Mouse (Mus musculus) forebrain, embryonic 12.5 days (tissue): ENCODE results near the gene Lman1l. TPM values are rescaled to one million over a fixed set of nuclear protein-coding genes. Genes with fewer than 3 reads are reported as not detected.

Experiments used
- ATAC-seq: fragments of 200-750 bp; cut with Nextera tagmentation; 2 replicates; pipeline ENCODE4 v1.8.0; 2017; ENCODE audit warnings: moderate TSS enrichment; ENCODE audit not compliant: low FRiP score
- H3K27ac ChIP-seq: fragments of 300-500 bp; sonication (generic); 2 replicates; pipeline ENCODE4 v1.5.1; 2016; ENCODE audit warnings: mild to moderate bottlenecking
- H3K27me3 ChIP-seq: fragments of 300-500 bp; sonication (generic); 2 replicates; pipeline ENCODE4 v1.6.1; 2016; ENCODE audit warnings: mild to moderate bottlenecking
- H3K36me3 ChIP-seq: fragments of 300-500 bp; sonication (generic); replicated peaks from 2 replicates; pipeline ENCODE4 v1.6.1; 2016; ENCODE audit warnings: mild to moderate bottlenecking
- H3K4me1 ChIP-seq: fragments of 300-500 bp; sonication (generic); 2 replicates; pipeline ENCODE4 v1.6.1; 2016
- H3K4me2 ChIP-seq: fragments of 300-500 bp; sonication (generic); 2 replicates; pipeline ENCODE4 v1.6.1; 2016; ENCODE audit warnings: mild to moderate bottlenecking, moderate library complexity
- H3K4me3 ChIP-seq: fragments of 300-500 bp; sonication (generic); replicated peaks from 2 replicates; pipeline ENCODE4 v1.5.1; 2016; ENCODE audit warnings: mild to moderate bottlenecking
- H3K9ac ChIP-seq: fragments of 300-500 bp; sonication (generic); 2 replicates; pipeline ENCODE4 v1.6.1; 2016; ENCODE audit warnings: mild to moderate bottlenecking
- H3K9me3 ChIP-seq: fragments of 300-500 bp; sonication (generic); 2 replicates; pipeline ENCODE4 v1.6.1; 2016
- WGBS: fragments of 180-500 bp; shearing (Covaris S2); methylation state at CpG from one replicate; pipeline ENCODE4 v1.1.7; 2016; 5-methylcytosine and 5-hydroxymethylcytosine counted together
- polyA plus RNA-seq: library from polyadenylated mRNA; unstranded; fragments of >200 nt; fragmentation: Nextera tagmentation; extraction: Ambion mirVana; gene quantifications from 2 replicates; pipeline ENCODE4 v1.2.1, GENCODE M21; 2016

The Lman1l gene
- polyA plus RNA-seq, 1 experiment from 2014 or later: not detected

DNA sequence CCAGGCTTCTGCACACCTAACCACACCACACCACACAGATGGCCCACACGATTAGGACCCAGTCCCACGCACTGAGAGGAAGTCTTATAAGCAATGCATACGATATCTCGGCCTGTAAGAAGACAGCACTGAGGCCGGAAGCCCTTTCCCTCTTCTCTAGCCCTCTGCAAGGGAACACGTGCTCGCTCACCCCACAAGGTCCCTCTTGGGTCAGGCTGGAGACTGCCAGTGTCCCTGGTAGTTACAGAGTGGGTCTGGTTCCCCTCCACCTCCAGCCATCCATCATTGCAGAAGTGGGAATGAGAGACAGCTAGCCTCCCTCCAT is 23.2 kb upstream of the Lman1l start:
- Histone ChIP-seq H3K4me2 (peak overlapping the region; percentile 98), H3K27me3 (no peaks in the 10 kb centered on the region), H3K27ac (no peak overlapping the region), H3K4me1 (peaks cover 59% of the 10 kb centered on the region), H3K9ac (peak overlapping the region; percentile 99), H3K9me3 (no peaks in the 10 kb centered on the region), H3K4me3 (peak overlapping the region; percentile 94), H3K36me3 (peaks cover 4% of the 10 kb centered on the region; the same call in 1 of the 2 replicates)
- ATAC-seq: no peak
- WGBS: 69% methylated on average over 7 of the region's 7 CpGs

DNA sequence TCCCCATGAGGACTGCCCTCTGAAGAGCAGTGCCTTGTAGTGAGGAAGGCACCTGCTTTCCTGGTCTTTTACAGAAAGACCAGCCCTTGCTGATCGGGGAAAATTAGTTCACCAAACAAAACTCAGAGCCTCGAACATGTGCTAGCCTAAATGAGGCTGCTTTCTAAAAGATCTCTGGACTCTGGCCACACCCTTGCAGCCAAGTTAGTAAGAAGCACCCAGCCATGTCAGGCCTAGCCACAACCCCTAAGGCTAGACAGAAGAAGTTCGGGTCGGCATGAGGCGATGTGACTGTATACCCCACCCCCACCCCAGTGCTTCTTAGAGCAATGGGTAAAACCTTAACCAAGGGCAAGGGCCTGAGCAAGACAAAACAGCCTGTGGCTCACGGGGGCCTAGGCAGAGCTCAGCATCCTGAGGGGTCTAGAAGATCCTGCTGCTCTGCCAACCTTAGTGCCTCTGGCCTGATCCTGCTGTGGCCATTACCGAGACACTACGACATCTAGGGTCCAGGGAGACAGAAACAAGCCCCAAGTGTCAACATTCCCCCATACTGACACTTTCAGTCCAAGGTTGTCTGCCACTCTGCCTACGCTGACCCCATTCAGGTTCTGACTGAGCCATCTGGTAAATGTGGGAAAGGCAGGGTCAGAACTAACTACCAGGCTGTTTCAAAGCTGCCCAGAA is 22.7 kb upstream of the Lman1l start:
- WGBS: 77% methylated on average over 9 of the region's 9 CpGs
- peak overlapping the region; percentile 98 for H3K4me2 ChIP-seq
- H3K27me3 ChIP-seq: no peaks in the 10 kb centered on the region
- no peaks in the 10 kb centered on the region for H3K9me3 ChIP-seq
- H3K4me3 ChIP-seq: peak overlapping the region; percentile 94
- no peak for ATAC-seq
- H3K36me3 ChIP-seq: peaks cover 4% of the 10 kb centered on the region; the same call in 1 of the 2 replicates
- peaks cover 64% of the 10 kb centered on the region for H3K4me1 ChIP-seq
- H3K9ac ChIP-seq: peak overlapping the region; percentile 99
- H3K27ac ChIP-seq: no peak overlapping the region

DNA sequence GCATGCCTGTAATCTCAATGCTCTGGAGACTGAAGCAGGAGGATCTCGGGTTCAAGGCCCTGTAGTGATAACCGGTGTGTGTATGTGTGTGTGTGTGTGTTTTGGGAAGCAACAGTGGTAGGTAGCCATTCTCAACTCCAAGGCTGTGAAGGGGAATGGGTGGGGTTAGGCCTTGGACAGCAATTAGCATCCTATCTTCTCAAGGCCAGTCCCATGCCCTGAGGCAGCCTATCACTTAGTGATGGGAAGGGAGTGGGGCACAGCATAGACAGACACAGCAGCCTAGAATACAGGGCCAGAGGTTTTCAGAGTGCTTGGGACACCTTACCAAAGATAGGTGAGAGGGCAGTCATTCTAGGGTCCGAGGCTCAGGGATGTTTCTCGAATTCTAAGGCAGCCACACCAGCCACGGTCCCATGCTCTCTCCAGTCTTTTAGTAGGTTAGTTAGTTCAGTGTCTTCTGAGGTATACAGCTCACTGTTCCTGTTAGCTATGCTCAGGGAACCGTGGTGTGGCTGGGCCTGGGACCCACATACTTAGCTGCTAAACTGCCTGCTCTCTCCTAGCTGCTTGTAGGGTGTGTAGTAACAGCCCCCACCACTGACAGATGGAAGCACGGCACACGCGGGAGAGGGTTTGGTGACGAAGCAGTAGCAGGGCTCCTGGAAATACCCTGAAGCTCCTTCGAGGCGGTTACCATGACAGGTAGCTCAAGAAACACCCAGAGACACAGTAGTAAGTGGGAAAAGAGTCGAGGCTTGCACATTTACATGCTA is 21.4 kb upstream of the Lman1l start:
- peaks cover 76% of the 10 kb centered on the region for H3K4me1 ChIP-seq
- WGBS: 93% methylated on average over 13 of the region's 13 CpGs
- H3K9ac ChIP-seq: no peak overlapping the region

DNA sequence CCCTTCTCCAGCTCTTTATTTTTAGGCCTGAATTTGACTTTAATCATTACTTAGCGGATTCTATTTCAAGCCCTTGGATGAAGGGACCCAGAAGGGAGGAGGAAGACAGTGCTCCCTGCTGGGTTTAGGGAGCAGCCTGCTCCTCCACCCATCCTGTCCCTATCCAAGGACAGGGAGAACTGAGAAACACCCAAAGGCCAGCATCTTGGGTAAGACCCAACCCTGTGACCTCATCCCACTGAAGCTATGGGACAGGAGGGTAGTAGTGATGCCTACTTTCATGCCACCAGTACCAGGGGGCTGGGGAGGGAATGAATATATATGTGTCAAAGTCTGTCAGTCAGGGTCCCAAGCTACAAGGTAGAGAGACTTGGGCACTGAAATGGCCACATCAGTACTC is 20.4 kb upstream of the Lman1l start:
- Histone ChIP-seq H3K4me2 (0 out of 2 replicates have a peak overlapping the region, but pooled peaks have one; percentile 25), H3K27me3 (no peaks in the 10 kb centered on the region), H3K4me1 (peaks cover 76% of the 10 kb centered on the region), H3K9ac (no peak overlapping the region), H3K4me3 (0 out of 2 replicates have a peak overlapping the region, but pooled peaks have one; percentile 7), H3K36me3 (peaks cover 4% of the 10 kb centered on the region; the same call in 1 of the 2 replicates), H3K27ac (no peak overlapping the region), H3K9me3 (no peaks in the 10 kb centered on the region)
- no peak for ATAC-seq
- WGBS: 77% methylated on average over 1 of the region's 1 CpGs

More for the DNA sequence above, 21.4 kb upstream of the Lman1l start:
- no peak overlapping the region for H3K4me2 ChIP-seq
- H3K27ac ChIP-seq: no peak overlapping the region
- H3K4me3 ChIP-seq: no peak overlapping the region
- no peaks in the 10 kb centered on the region for H3K27me3 ChIP-seq
- peaks cover 4% of the 10 kb centered on the region; the same call in 1 of the 2 replicates for H3K36me3 ChIP-seq
- ATAC-seq: no peak
- no peaks in the 10 kb centered on the region for H3K9me3 ChIP-seq

DNA sequence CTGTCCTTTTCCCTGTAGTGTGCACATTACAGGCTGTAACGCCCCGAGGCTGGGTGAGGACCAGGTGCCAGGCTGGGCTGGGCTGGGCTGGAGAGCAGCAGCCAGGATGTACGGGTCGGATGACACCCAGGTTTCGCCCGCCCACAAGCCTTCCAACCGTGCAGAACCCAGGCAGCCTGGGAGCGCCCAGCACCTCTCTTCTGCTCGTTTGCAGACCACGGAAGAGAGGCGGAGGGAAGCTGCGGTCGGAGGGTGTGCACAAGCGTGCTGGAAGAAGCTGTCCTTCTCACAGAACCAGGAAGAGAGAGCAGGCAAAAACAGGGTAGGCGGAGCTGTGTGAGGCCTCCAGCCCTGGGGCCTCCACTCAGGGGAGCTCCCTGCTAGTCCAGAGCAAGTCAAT is 19.8 kb upstream of the Lman1l start:
- Histone ChIP-seq H3K4me3 (peak overlapping the region; percentile 7; the same call in 1 of the 2 replicates), H3K27ac (peak overlapping the region; percentile 50), H3K4me2 (peak overlapping the region; percentile 25), H3K4me1 (peaks cover 74% of the 10 kb centered on the region), H3K9me3 (no peaks in the 10 kb centered on the region), H3K27me3 (no peaks in the 10 kb centered on the region), H3K36me3 (peaks cover 4% of the 10 kb centered on the region; the same call in 1 of the 2 replicates), H3K9ac (peak overlapping the region; percentile 38; the same call in 1 of the 2 replicates)
- no peak for ATAC-seq
- 32% methylated on average over 15 of the region's 15 CpGs for WGBS

DNA sequence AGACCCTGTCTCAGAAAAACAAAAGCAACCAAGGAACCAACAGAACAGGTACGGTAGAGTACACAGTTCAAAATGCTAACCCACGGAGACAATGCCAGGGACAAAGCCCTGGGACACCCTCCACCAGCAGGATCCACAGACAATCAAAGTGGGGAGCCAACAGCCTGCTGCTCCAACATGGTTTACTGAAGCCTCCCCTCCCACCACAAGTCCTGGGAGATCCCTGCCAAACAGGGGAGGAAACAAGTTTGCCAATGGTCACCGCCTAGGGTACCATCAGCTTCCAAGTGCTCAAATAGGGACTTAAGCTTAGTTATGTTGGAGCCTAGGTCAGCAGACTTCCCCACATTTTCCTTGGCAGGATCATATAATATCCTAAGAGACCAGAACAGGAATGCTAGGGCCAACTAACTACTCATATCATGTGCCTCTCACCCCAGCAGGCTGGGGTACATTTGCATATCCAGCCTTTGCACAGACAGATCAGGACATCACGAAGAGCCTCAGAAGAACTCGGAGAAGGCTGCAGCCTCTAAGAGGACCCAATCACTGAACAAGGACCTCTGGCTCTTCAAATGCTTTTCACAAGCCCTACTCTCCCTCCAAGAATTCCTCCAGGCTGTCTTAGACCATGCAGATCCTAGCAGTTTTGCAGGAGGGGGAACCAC is 19.2 kb upstream of the Lman1l start:
- Histone ChIP-seq H3K27me3 (no peaks in the 10 kb centered on the region), H3K27ac (peak overlapping the region; percentile 63; the same call in 1 of the 2 replicates), H3K36me3 (peaks cover 4% of the 10 kb centered on the region; the same call in 1 of the 2 replicates), H3K4me2 (peak overlapping the region; percentile 25), H3K4me1 (peaks cover 74% of the 10 kb centered on the region), H3K9me3 (no peaks in the 10 kb centered on the region), H3K4me3 (peak overlapping the region; percentile 7; the same call in 1 of the 2 replicates), H3K9ac (0 out of 2 replicates have a peak overlapping the region, but pooled peaks have one; percentile 22)
- no peak for ATAC-seq
- WGBS: 73% methylated on average over 5 of the region's 5 CpGs

DNA sequence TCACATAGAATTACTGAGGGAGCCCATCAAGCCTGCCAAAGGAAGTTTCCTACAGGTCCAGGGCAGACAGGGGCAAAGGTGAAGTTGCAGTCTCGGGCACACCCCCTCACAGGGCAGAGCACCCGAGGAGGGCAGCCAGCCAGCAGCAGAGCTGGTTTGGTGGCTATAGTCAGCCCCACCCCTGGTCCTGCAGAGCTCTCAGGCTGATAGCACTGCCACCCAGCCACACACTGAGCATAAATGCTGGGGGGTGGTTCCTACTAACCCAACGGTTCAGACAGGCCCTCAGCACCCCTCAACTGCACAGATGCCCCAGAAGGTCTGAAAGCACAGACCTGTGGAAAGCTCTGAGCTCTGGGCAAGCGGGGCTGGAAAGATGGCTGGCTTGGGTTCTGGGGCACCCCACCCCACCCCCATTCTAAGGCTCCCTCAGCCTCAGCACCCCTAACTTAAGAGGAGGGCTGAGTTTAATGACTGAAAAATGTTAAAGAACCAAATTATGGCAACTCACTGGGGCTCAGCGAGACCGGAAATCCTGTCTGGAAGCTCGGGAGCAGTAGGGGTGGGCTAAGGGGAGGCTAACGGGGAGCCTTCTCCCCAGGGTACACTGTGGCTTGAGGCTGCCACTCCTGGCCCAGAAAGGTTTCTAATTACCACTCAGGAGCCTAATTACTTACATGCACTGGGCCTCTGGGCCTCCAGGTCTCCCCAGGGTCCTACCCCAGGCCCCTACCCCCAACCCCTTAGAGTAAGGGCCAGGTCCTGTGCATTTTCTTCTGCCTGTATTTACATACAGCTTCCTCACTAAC is 18.3 kb upstream of the Lman1l start:
- Histone ChIP-seq H3K9me3 (no peaks in the 10 kb centered on the region), H3K27me3 (no peaks in the 10 kb centered on the region), H3K27ac (peak overlapping the region; percentile 63), H3K36me3 (peaks cover 7% of the 10 kb centered on the region; the same call in 1 of the 2 replicates), H3K4me1 (peaks cover 76% of the 10 kb centered on the region), H3K4me3 (no peak overlapping the region), H3K4me2 (0 out of 2 replicates have a peak overlapping the region, but pooled peaks have one; percentile 6), H3K9ac (0 out of 2 replicates have a peak overlapping the region, but pooled peaks have one; percentile 22)
- 60% methylated on average over 8 of the region's 8 CpGs for WGBS
- ATAC-seq: no peak

DNA sequence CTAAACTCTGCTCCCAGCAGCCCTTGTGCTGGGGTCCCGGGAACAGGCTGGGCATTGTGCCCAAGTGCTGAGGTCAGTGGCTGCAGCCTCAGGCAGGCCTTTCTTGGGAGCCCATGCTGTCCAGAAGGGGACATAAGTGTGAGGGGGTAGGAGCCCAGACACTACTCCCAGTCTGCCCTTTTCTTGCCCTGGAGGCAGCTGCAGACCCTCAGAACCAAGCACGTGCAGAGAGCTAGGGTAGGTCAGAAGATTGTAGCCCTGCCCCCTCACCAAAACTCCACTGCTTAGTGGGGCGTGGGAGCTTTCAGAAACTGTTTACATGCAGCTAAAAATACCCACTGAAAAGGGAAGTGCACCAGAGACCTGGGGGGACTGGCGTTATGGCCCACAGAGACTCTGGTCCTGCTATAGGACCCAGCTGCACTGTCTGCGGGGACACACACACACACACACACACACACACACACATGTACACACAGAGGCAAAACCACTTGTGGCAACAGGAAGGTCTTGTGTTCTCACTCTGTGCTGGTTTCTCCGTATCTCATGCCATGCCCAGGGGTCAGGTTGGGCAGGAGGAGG is 17.3 kb upstream of the Lman1l start:
- ATAC-seq: no peak
- 0 out of 2 replicates have a peak overlapping the region, but pooled peaks have one; percentile 22 for H3K27ac ChIP-seq
- H3K36me3 ChIP-seq: peaks cover 7% of the 10 kb centered on the region; the same call in 1 of the 2 replicates
- no peaks in the 10 kb centered on the region for H3K9me3 ChIP-seq
- H3K9ac ChIP-seq: no peak overlapping the region
- H3K4me3 ChIP-seq: no peak overlapping the region
- peaks cover 70% of the 10 kb centered on the region for H3K4me1 ChIP-seq
- whole genome bisulfite sequencing: 61% methylated on average over 6 of the region's 6 CpGs
- no peaks in the 10 kb centered on the region for H3K27me3 ChIP-seq
- H3K4me2 ChIP-seq: no peak overlapping the region

DNA sequence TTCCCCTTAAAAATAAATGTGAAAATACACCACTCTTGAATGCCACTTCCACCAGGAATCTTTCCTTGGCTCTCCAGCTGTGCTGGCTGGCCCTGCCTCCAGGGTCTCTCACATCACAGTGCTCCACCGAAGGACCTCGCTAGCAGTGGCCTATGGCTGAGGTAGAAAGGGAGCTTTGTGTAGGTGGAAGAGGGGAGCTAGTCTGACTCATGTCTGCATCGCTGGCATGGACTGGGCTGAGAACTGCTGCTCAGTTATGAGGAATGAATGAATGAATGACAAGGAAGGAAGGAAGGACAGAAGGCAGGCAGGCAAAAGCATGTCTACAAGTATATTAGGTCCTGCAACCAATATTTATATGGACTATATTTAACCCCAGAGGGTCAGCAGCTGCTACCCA is 16.7 kb upstream of the Lman1l start:
- Histone ChIP-seq H3K9ac (no peak overlapping the region), H3K27ac (peak overlapping the region; percentile 22; the same call in 1 of the 2 replicates), H3K4me3 (no peak overlapping the region), H3K4me2 (no peak overlapping the region), H3K9me3 (no peaks in the 10 kb centered on the region), H3K36me3 (peaks cover 7% of the 10 kb centered on the region; the same call in 1 of the 2 replicates), H3K27me3 (no peaks in the 10 kb centered on the region), H3K4me1 (peaks cover 65% of the 10 kb centered on the region)
- WGBS: 76% methylated on average over 3 of the region's 3 CpGs
- no peak for ATAC-seq

DNA sequence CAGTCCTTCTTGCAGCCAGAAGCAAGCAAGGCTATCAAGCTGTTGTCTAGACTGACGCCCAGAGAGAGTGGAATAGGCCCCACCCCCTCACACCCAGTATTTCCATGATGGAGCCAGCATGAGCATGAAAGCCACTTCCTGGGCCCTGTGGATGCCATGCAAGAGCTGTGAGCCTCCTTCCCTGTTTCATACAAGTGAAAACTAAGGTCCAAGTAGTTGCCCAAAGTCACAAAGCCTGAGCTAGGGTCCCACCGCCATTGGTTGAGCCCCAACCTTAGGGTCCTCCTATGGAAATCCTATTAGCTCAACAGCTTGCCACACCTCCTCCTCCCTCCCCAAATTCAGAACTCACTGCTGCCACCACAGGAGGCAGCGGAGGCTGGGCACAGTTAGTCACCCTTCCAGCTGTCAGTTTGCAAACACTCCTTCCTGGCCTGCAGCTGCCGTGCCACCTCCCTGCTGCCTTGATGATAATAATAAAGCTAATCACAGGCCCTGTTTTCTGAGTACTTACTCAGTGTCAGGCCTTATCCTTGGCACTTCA is 13.0 kb upstream of the Lman1l start:
- H3K4me2 ChIP-seq: no peak overlapping the region
- H3K27me3 ChIP-seq: no peaks in the 10 kb centered on the region
- no peaks in the 10 kb centered on the region for H3K9me3 ChIP-seq
- 32% methylated on average over 4 of the region's 4 CpGs for WGBS
- peaks cover 34% of the 10 kb centered on the region for H3K36me3 ChIP-seq
- ATAC-seq: no peak
- peaks cover 28% of the 10 kb centered on the region for H3K4me1 ChIP-seq
- H3K27ac ChIP-seq: no peak overlapping the region
- H3K9ac ChIP-seq: no peak overlapping the region
- H3K4me3 ChIP-seq: no peak overlapping the region
